Mouse (Mus musculus): ENCODE measurements around the gene Pnpla2.

GRCm38 (mm10) chr7:141476226-141476980 is 21.4 kb downstream of the Pnpla2 start:
- TF ChIP-seq EP300 (optimal IDR thresholded peaks at IDR 0.05) (peak; percentile 95), CTCF (IDR thresholded peaks at IDR 0.05; ENCODE audit: low read depth) (peak; percentile 59)
